Comparison of ENCODE assay signal across 8 mouse cellular contexts in the genomic region with DNA sequence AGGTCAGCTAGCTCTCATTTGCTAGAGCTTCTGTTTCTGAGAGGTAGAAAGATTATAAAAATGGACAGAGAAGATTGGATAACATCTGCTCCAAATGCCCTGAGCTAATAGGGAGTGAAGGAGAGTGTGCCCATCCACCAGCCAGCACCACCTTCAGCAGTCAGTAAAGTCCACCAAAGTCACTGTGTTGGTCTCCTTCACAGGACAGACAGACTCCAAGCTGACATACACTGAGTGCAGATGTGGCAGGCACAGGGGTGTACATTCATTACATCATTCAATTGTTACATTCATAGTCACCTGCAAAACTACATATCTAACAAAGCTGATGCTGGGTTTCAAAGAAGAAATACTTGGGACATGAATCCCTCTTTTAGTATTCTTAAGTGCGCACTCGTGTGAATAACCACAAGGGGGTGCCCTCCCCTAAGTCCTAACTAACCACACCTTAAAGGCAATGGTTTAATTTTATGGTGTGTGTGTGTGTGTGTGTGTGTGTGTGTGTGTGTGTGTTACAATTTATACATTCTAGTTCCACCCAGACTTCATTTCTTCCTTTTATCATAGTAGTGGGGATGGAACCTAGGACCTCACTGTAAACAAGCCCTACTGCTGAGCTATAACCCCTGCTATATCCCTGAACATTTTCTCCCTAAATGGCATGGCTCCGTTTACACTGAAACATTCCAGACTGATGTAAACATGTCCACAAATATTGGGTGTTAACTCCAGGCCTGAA.
DNase-seq lines count a peak whose midpoint lies in the region; ATAC-seq lines count a peak whose summit lies in the region.

No protein-coding gene starts in this region.

- 40% methylated on average over 3 of the region's 3 CpGs for WGBS in limb, embryonic 13.5 days
- WGBS in neural tube, embryonic 12.5 days, result 55% methylated on average over 3 of the region's 3 CpGs

- no peak overlapping the region for H3K4me3 ChIP-seq in limb, embryonic 13.5 days
- no peak overlapping the region for H3K4me3 ChIP-seq in neural tube, embryonic 12.5 days

- peak; percentile 79 for ATAC-seq in frontal cortex, adult (ENCODE audit: low TSS enrichment)
- peak; percentile 78 for ATAC-seq in limb, embryonic 13.5 days (ENCODE audit: low FRiP score, low read depth)
- peak; percentile 73 for ATAC-seq in neural tube, embryonic 12.5 days (ENCODE audit: low FRiP score, low read depth)

- H3K27me3 ChIP-seq in limb, embryonic 13.5 days, result no peaks in the 10 kb centered on the region
- no peaks in the 10 kb centered on the region for H3K27me3 ChIP-seq in neural tube, embryonic 12.5 days (replicated peaks)

- DNase-seq in kidney, adult 18-20 months, result peak; percentile 27
- no peak for DNase-seq in kidney, adult 11 months
- peak; percentile 75 for DNase-seq in adrenal gland, postnatal 14 days
- DNase-seq in kidney, adult 8-10 months, result peak; percentile 19 to 33
- DNase-seq in MN1 (ENCODE audit: low spot score), result no peak

- no peak overlapping the region for H3K4me2 ChIP-seq in limb, embryonic 13.5 days (replicated peaks)
- H3K4me2 ChIP-seq in neural tube, embryonic 12.5 days (replicated peaks), result no peak overlapping the region

- H3K9me3 ChIP-seq in limb, embryonic 13.5 days, result no peaks in the 10 kb centered on the region
- no peaks in the 10 kb centered on the region for H3K9me3 ChIP-seq in neural tube, embryonic 12.5 days

- no peak overlapping the region for H3K27ac ChIP-seq in limb, embryonic 13.5 days
- H3K27ac ChIP-seq in neural tube, embryonic 12.5 days, result no peak overlapping the region

- H3K36me3 ChIP-seq in limb, embryonic 13.5 days, result no peaks in the 10 kb centered on the region
- H3K36me3 ChIP-seq in neural tube, embryonic 12.5 days, result no peaks in the 10 kb centered on the region

- no peak overlapping the region for H3K9ac ChIP-seq in limb, embryonic 13.5 days
- no peak overlapping the region for H3K9ac ChIP-seq in neural tube, embryonic 12.5 days

- H3K4me1 ChIP-seq in limb, embryonic 13.5 days, result no peaks in the 10 kb centered on the region
- no peaks in the 10 kb centered on the region for H3K4me1 ChIP-seq in neural tube, embryonic 12.5 days

Comparison
In these comparisons a context has a peak if more than half of its experiments do, and no peak if none do; other contexts are left out.
1. DNase-seq: peak in kidney, adult 18-20 months (single experiment), adrenal gland, postnatal 14 days (single experiment) and kidney, adult 8-10 months (2 of 2); none in kidney, adult 11 months (single experiment) and MN1 (single experiment).
2. Peak in every context shown above with its lines, with median percentiles within 50 percentile points of each other: ATAC-seq.